Mouse (Mus musculus): ENCODE measurements around the gene Fez2.

DNA sequence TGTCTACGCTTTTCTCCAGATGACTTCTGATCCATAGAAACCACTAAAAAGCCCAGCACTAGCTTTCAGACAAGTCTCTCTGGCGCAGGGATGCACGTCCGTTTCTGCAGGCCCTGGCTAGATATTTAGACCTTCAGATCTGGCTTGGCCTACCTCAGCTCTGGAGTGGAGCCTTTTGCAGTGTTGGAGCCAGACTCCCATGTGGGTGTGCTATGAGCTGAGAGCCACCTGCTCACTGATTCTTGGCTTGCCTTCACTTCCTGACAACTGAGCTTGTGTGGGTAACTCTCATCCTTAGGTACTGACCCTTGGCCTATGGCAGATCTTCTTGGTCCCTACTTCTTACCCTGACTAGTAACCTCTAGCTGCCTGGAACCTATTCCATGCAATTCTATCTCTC, 19.2 kb upstream of the Fez2 start:
- TF ChIP-seq CTCF (IDR thresholded peaks at IDR 0.05; ENCODE audit: extremely low read depth, insufficient read length, insufficient replicate concordance, low read depth, low read length) (no peak), POLR2A (IDR thresholded peaks at IDR 0.05; ENCODE audit: low read depth, low read length) (no peak)
